Mouse (Mus musculus) spleen, postnatal 14 days (tissue): ENCODE results near the gene Fam160a1.

Source experiments
- DNase-seq, 2 experiments: peaks; one replicate each; pipeline ENCODE4 v3.0.0; 2021 to 2022; ENCODE audit warnings: low spot score in 2 of 2

Gene Fam160a1

GRCm38 (mm10) chr3:85748863-85749262, 68.2 kb downstream of the Fam160a1 start:
- no peak for DNase-seq

- DNase-seq = no peak
Observed at GRCm38 (mm10) chr3:85746116-85746515, 71.0 kb downstream of the Fam160a1 start.

- DNase-seq = no peak
Observed at GRCm38 (mm10) chr3:85741767-85742166, 75.3 kb downstream of the Fam160a1 start.

GRCm38 (mm10) chr3:85738591-85738990, 78.5 kb downstream of the Fam160a1 start:
- no peak for DNase-seq

GRCm38 (mm10) chr3:85733939-85734729, 83.0 kb downstream of the Fam160a1 start:
- no peak for DNase-seq

GRCm38 (mm10) chr3:85727171-85727570, 89.9 kb downstream of the Fam160a1 start:
- no peak for DNase-seq

GRCm38 (mm10) chr3:85725971-85726370, 91.1 kb downstream of the Fam160a1 start:
- DNase-seq = no peak

- DNase-seq = no peak
Observed at GRCm38 (mm10) chr3:85725110-85725509, 92.0 kb downstream of the Fam160a1 start.

- DNase-seq = no peak
Observed at GRCm38 (mm10) chr3:85722581-85722980, 94.5 kb downstream of the Fam160a1 start.

GRCm38 (mm10) chr3:85715764-85716297, 101.3 kb downstream of the Fam160a1 start:
- DNase-seq = no peak

- DNase-seq = no peak
Observed at GRCm38 (mm10) chr3:85713936-85714709, 103.0 kb downstream of the Fam160a1 start.

GRCm38 (mm10) chr3:85710695-85711094, 106.4 kb downstream of the Fam160a1 start:
- DNase-seq = no peak

GRCm38 (mm10) chr3:85707421-85707820, 109.7 kb downstream of the Fam160a1 start:
- no peak for DNase-seq

- DNase-seq = no peak
Observed at GRCm38 (mm10) chr3:85703141-85703882, 113.8 kb downstream of the Fam160a1 start.

- DNase-seq = no peak
Observed at GRCm38 (mm10) chr3:85698496-85698895, 118.6 kb downstream of the Fam160a1 start.

- no peak for DNase-seq
Observed at GRCm38 (mm10) chr3:85695056-85695455, 122.0 kb downstream of the Fam160a1 start.

GRCm38 (mm10) chr3:85693013-85693412, 124.1 kb downstream of the Fam160a1 start:
- no peak for DNase-seq

- DNase-seq = no peak
Observed at GRCm38 (mm10) chr3:85691134-85691533, 126.0 kb downstream of the Fam160a1 start.

GRCm38 (mm10) chr3:85688341-85688740, 128.8 kb downstream of the Fam160a1 start:
- no peak for DNase-seq

- no peak for DNase-seq
Observed at GRCm38 (mm10) chr3:85685271-85685670, 131.8 kb downstream of the Fam160a1 start.

- DNase-seq = no peak
Observed at GRCm38 (mm10) chr3:85683618-85684017, 133.5 kb downstream of the Fam160a1 start.

GRCm38 (mm10) chr3:85681136-85681535, 136.0 kb downstream of the Fam160a1 start:
- DNase-seq = no peak
